Mouse (Mus musculus) forebrain, postnatal 0 days (tissue): ENCODE results near the gene Cit. TPM values are rescaled to one million over a fixed set of nuclear protein-coding genes. Genes with fewer than 3 reads are reported as not detected.

ENCODE experiments used
- ATAC-seq: fragments of 200-750 bp; cut with Nextera tagmentation; 2 replicates; pipeline ENCODE4 v1.8.0; 2017; ENCODE audit warnings: mild to moderate bottlenecking, moderate library complexity
- DNase-seq: peaks from one replicate; pipeline ENCODE4 v3.0.0-alpha.2; 2015
- H3K27ac ChIP-seq: fragments of 300-500 bp; sonication (generic); 2 replicates; pipeline ENCODE4 v1.5.1; 2014; ENCODE audit warnings: low read depth, mild to moderate bottlenecking, antibody characterized with exemption, low read length, moderate library complexity, mixed read lengths
- H3K27me3 ChIP-seq: fragments of 300-500 bp; sonication (generic); 2 replicates; pipeline ENCODE4 v1.6.1; 2014; ENCODE audit warnings: mild to moderate bottlenecking, low read length, mixed read lengths; ENCODE audit not compliant: insufficient read depth
- H3K36me3 ChIP-seq: fragments of 300-500 bp; sonication (generic); 2 replicates; pipeline ENCODE4 v1.6.1; 2014; ENCODE audit warnings: mild to moderate bottlenecking, moderate library complexity; ENCODE audit not compliant: insufficient read depth
- H3K4me1 ChIP-seq: fragments of 300-500 bp; sonication (generic); 2 replicates; pipeline ENCODE4 v1.6.1; 2014; ENCODE audit warnings: antibody characterized with exemption; ENCODE audit not compliant: insufficient read depth
- H3K4me2 ChIP-seq: fragments of 300-500 bp; sonication (generic); 2 replicates; pipeline ENCODE4 v1.6.1; 2014; ENCODE audit warnings: low read depth, mild to moderate bottlenecking, moderate library complexity
- H3K4me3 ChIP-seq: fragments of 300-500 bp; sonication (generic); 2 replicates; pipeline ENCODE4 v1.5.1; 2014; ENCODE audit warnings: low read depth, low read length, mixed read lengths
- H3K9ac ChIP-seq: fragments of 300-500 bp; sonication (generic); 2 replicates; pipeline ENCODE4 v1.6.1; 2014; ENCODE audit warnings: mild to moderate bottlenecking
- H3K9me3 ChIP-seq: fragments of 300-500 bp; sonication (generic); 2 replicates; pipeline ENCODE4 v1.6.1; 2016; ENCODE audit warnings: low read length
- CTCF ChIP-seq: sonication (generic); IDR thresholded peaks from 2 replicates; pipeline ENCODE4 v1.5.1; 2016; ENCODE audit warnings: antibody characterized with exemption, control low read depth, low read depth
- WGBS: fragments of 180-500 bp; shearing (Covaris S2); extraction: QIAGEN DNeasy Blood & Tissue Kit; methylation state at CpG from one replicate; pipeline ENCODE4 v1.1.7; 2014; 5-methylcytosine and 5-hydroxymethylcytosine counted together
- polyA plus RNA-seq: library from polyadenylated mRNA; unstranded; fragments of >200 nt; fragmentation: Nextera tagmentation; extraction: Ambion mirVana; gene quantifications from 2 replicates; pipeline ENCODE4 v1.2.1, GENCODE M21; 2015
- total RNA-seq: library from RNA; depleted of rRNA; stranded (reverse); fragments of >200 nt; gene quantifications from 2 replicates; pipeline ENCODE4 v1.2.3, GENCODE M21; 2014

Gene Cit
- total and polyA plus RNA-seq, 2 experiments from 2014 or later: 18.7 to 23.3 TPM

DNA sequence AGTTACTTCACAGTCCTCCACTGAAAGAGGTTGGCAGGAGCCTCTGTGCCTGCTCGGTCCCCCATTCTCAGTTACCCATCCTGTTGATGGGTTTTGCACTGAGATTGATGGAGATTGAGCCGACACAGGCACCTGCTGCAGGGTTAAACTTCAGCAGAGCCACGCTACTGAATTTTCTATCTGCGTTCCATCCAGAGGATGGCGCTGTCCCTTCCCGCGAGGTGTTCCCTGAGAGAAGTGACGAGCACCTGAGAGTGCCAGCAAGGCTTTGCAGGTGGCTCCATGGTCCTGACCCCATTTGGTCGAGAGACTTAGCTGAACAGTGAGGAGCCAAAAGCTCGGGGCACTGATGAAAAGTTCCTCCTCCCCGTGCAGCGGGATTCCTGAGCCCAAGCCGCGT lies 111.0 kb downstream of the Cit start:
- no peak overlapping the region for H3K27ac ChIP-seq
- no peaks in the 10 kb centered on the region for H3K27me3 ChIP-seq
- H3K4me1 ChIP-seq: no peaks in the 10 kb centered on the region
- H3K36me3 ChIP-seq: peaks cover 9% of the 10 kb centered on the region
- H3K9me3 ChIP-seq: no peaks in the 10 kb centered on the region
- no peak overlapping the region for H3K4me3 ChIP-seq
- no peak for TF ChIP-seq CTCF
- no peak overlapping the region for H3K9ac ChIP-seq
- WGBS: 98% methylated on average over 14 of the region's 14 CpGs
- DNase-seq (no peak), ATAC-seq (no peak)
- H3K4me2 ChIP-seq: no peak overlapping the region

- 99% methylated on average over 6 of the region's 6 CpGs for WGBS
- no peak overlapping the region for H3K4me2 ChIP-seq
These were observed 112.1 kb downstream of the Cit start for GRCm38 (mm10) chr5:115957177-115957576.

GRCm38 (mm10) chr5:115958344-115958743 lies 113.3 kb downstream of the Cit start:
- TF ChIP-seq CTCF: no peak
- Histone ChIP-seq H3K27ac (no peak overlapping the region), H3K27me3 (no peaks in the 10 kb centered on the region), H3K9ac (no peak overlapping the region), H3K4me3 (no peak overlapping the region), H3K4me2 (no peak overlapping the region), H3K4me1 (no peaks in the 10 kb centered on the region), H3K9me3 (no peaks in the 10 kb centered on the region), H3K36me3 (peaks cover 3% of the 10 kb centered on the region)
- ATAC-seq (no peak), DNase-seq (no peak)
- 88% methylated on average over 1 of the region's 1 CpGs for WGBS

More at GRCm38 (mm10) chr5:115957177-115957576, 112.1 kb downstream of the Cit start:
- H3K4me1 ChIP-seq: no peaks in the 10 kb centered on the region
- DNase-seq (no peak), ATAC-seq (no peak)
- H3K4me3 ChIP-seq: no peak overlapping the region
- H3K36me3 ChIP-seq: peaks cover 3% of the 10 kb centered on the region
- H3K27ac ChIP-seq: no peak overlapping the region
- H3K9me3 ChIP-seq: no peaks in the 10 kb centered on the region
- TF ChIP-seq CTCF: no peak
- no peak overlapping the region for H3K9ac ChIP-seq
- no peaks in the 10 kb centered on the region for H3K27me3 ChIP-seq

DNA sequence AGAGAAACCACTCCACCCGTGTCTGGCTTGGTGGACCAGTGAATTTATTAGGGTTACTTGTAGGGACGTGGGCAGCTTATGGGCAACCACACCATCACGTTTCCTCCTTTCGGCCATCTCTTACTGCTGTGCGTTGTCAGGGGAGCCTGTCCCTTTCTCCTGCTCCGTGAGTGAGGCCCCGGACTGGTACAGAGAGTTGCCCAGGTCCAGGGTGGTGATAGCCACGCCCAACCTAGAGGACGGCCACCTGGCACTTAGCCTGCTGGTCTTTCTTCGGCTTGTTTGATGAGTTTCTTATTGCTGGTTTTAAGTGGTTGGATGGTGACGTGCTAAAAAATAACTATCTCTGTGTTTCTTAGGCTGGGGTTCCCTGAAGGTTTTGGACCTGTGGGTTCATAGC lies 113.7 kb downstream of the Cit start:
- Histone ChIP-seq H3K4me2 (no peak overlapping the region), H3K27ac (no peak overlapping the region), H3K9ac (no peak overlapping the region), H3K4me3 (no peak overlapping the region), H3K36me3 (peaks cover 3% of the 10 kb centered on the region), H3K9me3 (no peaks in the 10 kb centered on the region), H3K4me1 (no peaks in the 10 kb centered on the region), H3K27me3 (no peaks in the 10 kb centered on the region)
- WGBS: 90% methylated on average over 11 of the region's 11 CpGs
- ATAC-seq (no peak), DNase-seq (no peak)
- no peak for TF ChIP-seq CTCF

DNA sequence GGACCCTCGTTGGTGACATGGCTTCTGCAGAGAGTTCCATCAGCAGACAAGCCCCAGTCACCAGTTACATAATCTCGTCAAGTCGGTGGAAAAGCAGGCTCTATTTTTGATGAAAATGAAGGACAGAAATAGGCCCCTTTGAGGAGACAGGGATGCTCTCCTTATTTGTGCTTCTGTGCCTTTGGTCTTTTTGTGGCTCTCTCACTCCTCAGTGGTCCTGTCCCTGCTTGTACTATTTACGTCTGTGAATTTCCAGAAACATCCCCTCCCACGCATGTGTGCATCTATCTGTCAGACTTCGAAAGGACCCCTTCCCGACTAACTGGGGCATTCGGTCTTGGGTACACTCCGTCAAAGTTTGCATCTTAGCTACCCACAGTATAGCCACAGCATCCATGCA lies 116.7 kb downstream of the Cit start:
- no peak overlapping the region for H3K4me2 ChIP-seq

DNA sequence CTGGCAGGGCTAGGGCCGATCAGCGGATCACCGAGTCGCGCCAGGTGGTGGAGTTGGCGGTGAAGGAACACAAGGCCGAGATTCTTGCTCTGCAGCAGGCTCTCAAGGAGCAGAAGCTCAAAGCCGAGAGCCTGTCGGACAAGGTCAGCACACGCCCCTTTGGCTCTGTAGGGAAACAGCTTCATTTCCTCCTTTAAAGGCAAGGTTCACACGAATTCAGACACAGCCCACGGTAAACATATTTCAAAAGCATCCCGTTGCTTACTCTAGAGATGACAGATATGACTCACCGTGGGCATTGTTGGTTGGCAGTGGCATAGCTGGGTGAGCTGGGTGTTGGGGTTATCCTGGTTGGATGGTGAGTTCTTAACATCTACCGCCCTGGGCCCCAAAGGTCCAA lies 126.2 kb downstream of the Cit start:
- DNase-seq (no peak), ATAC-seq (no peak)
- no peaks in the 10 kb centered on the region for H3K4me1 ChIP-seq
- H3K9ac ChIP-seq: no peak overlapping the region
- no peak for TF ChIP-seq CTCF
- H3K36me3 ChIP-seq: peaks cover 10% of the 10 kb centered on the region
- no peak overlapping the region for H3K4me2 ChIP-seq
- no peaks in the 10 kb centered on the region for H3K27me3 ChIP-seq
- no peak overlapping the region for H3K4me3 ChIP-seq
- H3K27ac ChIP-seq: no peak overlapping the region
- WGBS: 89% methylated on average over 15 of the region's 15 CpGs
- H3K9me3 ChIP-seq: no peaks in the 10 kb centered on the region

More for the DNA sequence above, 116.7 kb downstream of the Cit start:
- no peak for TF ChIP-seq CTCF
- DNase-seq: no peak
- H3K9me3 ChIP-seq: no peaks in the 10 kb centered on the region
- H3K9ac ChIP-seq: no peak overlapping the region
- no peak for ATAC-seq
- H3K27ac ChIP-seq: no peak overlapping the region
- 93% methylated on average over 9 of the region's 9 CpGs for WGBS
- H3K36me3 ChIP-seq: no peaks in the 10 kb centered on the region; the same call in 1 of the 2 replicates
- H3K27me3 ChIP-seq: no peaks in the 10 kb centered on the region
- H3K4me1 ChIP-seq: no peaks in the 10 kb centered on the region
- H3K4me3 ChIP-seq: no peak overlapping the region

GRCm38 (mm10) chr5:115975672-115976071 lies 130.6 kb downstream of the Cit start:
- ATAC-seq (no peak), DNase-seq (no peak)
- no peaks in the 10 kb centered on the region for H3K9me3 ChIP-seq
- no peaks in the 10 kb centered on the region for H3K27me3 ChIP-seq
- TF ChIP-seq CTCF: no peak
- no peak overlapping the region for H3K27ac ChIP-seq
- H3K4me1 ChIP-seq: no peaks in the 10 kb centered on the region
- WGBS: 80% methylated on average over 10 of the region's 10 CpGs
- H3K4me2 ChIP-seq: no peak overlapping the region
- H3K4me3 ChIP-seq: no peak overlapping the region
- no peak overlapping the region for H3K9ac ChIP-seq
- peaks cover 9% of the 10 kb centered on the region for H3K36me3 ChIP-seq

DNA sequence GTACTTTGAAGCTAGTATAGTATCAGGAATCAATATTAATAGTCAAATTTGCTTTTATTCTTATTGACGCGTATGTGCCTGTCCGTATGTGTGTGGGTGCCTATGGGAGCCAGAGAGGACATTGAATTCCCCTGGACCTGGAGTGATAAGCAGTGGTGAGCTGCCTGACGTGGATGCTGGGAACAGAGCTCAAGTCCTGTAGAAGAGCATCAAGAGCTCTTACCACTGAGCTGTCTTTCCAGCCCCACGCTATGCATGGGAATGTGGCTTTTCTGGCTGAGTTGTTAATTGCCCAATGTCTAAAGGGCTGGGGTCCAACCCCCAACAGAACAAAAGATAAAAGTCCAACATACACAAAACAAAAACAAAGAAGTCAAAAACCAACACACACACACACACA lies 131.4 kb downstream of the Cit start:
- H3K9me3 ChIP-seq: no peaks in the 10 kb centered on the region
- no peak overlapping the region for H3K9ac ChIP-seq
- no peak overlapping the region for H3K4me3 ChIP-seq
- no peaks in the 10 kb centered on the region for H3K27me3 ChIP-seq
- peaks cover 9% of the 10 kb centered on the region for H3K36me3 ChIP-seq
- 88% methylated on average over 5 of the region's 5 CpGs for WGBS
- no peak for TF ChIP-seq CTCF
- no peak for ATAC-seq
- no peak overlapping the region for H3K4me2 ChIP-seq
- H3K4me1 ChIP-seq: no peaks in the 10 kb centered on the region
- no peak for DNase-seq
- H3K27ac ChIP-seq: no peak overlapping the region
